Mouse (Mus musculus) G1E (cell line): ENCODE results near the gene Eif2a.

Experiments
- CTCF ChIP-seq: IDR thresholded peaks from 2 replicates; pipeline ENCODE4 v1.5.1; 2012; ENCODE audit warnings: low read depth, low read length, inconsistent platforms, mixed read lengths
- GATA1 ChIP-seq: IDR thresholded peaks from 2 replicates; pipeline ENCODE4 v1.6.1; 2012; ENCODE audit warnings: borderline replicate concordance, low read length, inconsistent platforms, mixed read lengths

GRCm38 (mm10) chr3:58516602-58516976, 9.0 kb upstream of the Eif2a start:
- TF ChIP-seq CTCF (no peak), GATA1 (no peak)
